Mouse (Mus musculus) E14TG2a.4 (cell line): Measurements from ENCODE around the gene Synj1.

Experiments
- H3K27me3 ChIP-seq: 2 replicates; pipeline ENCODE4 v1.6.1; 2014; ENCODE audit warnings: low read length, control low read depth; ENCODE audit not compliant: insufficient read depth
- H3K36me3 ChIP-seq: 2 replicates; pipeline ENCODE4 v1.6.1; 2014; ENCODE audit warnings: low read length, control low read depth; ENCODE audit not compliant: insufficient read depth
- H3K4me1 ChIP-seq: replicated peaks from 2 replicates; pipeline ENCODE4 v1.6.1; 2014; ENCODE audit warnings: low read depth, low read length, control low read depth
- H3K4me3 ChIP-seq: replicated peaks from 2 replicates; pipeline ENCODE4 v1.5.1; 2014; ENCODE audit warnings: mild to moderate bottlenecking, low read length
- H3K9me3 ChIP-seq: 2 replicates; pipeline ENCODE4 v1.6.1; 2014; ENCODE audit warnings: low read length, control low read depth
- CTCF ChIP-seq: conservative IDR thresholded peaks from 2 replicates; pipeline ENCODE4 v1.5.1; 2014; ENCODE audit warnings: low read length
- NANOG ChIP-seq: IDR thresholded peaks from 2 replicates; pipeline ENCODE4 v1.6.1; 2014; ENCODE audit warnings: borderline replicate concordance, low read length, mixed read lengths
- POU5F1 ChIP-seq: IDR thresholded peaks from 2 replicates; pipeline ENCODE4 v1.6.1; 2014; ENCODE audit warnings: low read length, borderline replicate concordance

The Synj1 gene

GRCm38 (mm10) chr16:90924606-90925370 is 86.3 kb downstream of the Synj1 start:
- TF ChIP-seq CTCF (no peak), NANOG (no peak), POU5F1 (no peak)
- Histone ChIP-seq H3K36me3 (peaks cover 40% of the 10 kb centered on the region), H3K27me3 (no peaks in the 10 kb centered on the region), H3K4me1 (peaks cover 25% of the 10 kb centered on the region), H3K9me3 (no peaks in the 10 kb centered on the region), H3K4me3 (peak overlapping the region; percentile 52)

- Histone ChIP-seq H3K9me3 (peaks cover 12% of the 10 kb centered on the region), H3K4me3 (no peak overlapping the region), H3K4me1 (peaks cover 13% of the 10 kb centered on the region), H3K36me3 (peaks cover 10% of the 10 kb centered on the region), H3K27me3 (peaks cover 14% of the 10 kb centered on the region)
- TF ChIP-seq NANOG (no peak), POU5F1 (no peak), CTCF (no peak)
These were observed 89.5 kb downstream of the Synj1 start for GRCm38 (mm10) chr16:90921471-90922159.

- H3K9me3 ChIP-seq = peaks cover 12% of the 10 kb centered on the region
- no peaks in the 10 kb centered on the region for H3K36me3 ChIP-seq
- H3K27me3 ChIP-seq = peaks cover 26% of the 10 kb centered on the region
- H3K4me3 ChIP-seq = no peak overlapping the region
- H3K4me1 ChIP-seq = no peaks in the 10 kb centered on the region
- TF ChIP-seq POU5F1 (no peak), CTCF (no peak), NANOG (no peak)
These were observed 94.0 kb downstream of the Synj1 start for GRCm38 (mm10) chr16:90917156-90917555.

GRCm38 (mm10) chr16:90916040-90916481 is 95.0 kb downstream of the Synj1 start:
- peaks cover 35% of the 10 kb centered on the region for H3K27me3 ChIP-seq
- H3K9me3 ChIP-seq = peaks cover 12% of the 10 kb centered on the region
- no peaks in the 10 kb centered on the region for H3K36me3 ChIP-seq
- H3K4me1 ChIP-seq = peaks cover 10% of the 10 kb centered on the region
- TF ChIP-seq POU5F1 (no peak), CTCF (no peak), NANOG (no peak)
- H3K4me3 ChIP-seq = no peak overlapping the region

- Histone ChIP-seq H3K9me3 (no peaks in the 10 kb centered on the region), H3K4me3 (no peak overlapping the region; the same call in 1 of the 2 replicates), H3K4me1 (peaks cover 24% of the 10 kb centered on the region), H3K36me3 (no peaks in the 10 kb centered on the region), H3K27me3 (peaks cover 51% of the 10 kb centered on the region)
- TF ChIP-seq CTCF (no peak), NANOG (no peak), POU5F1 (no peak)
These were observed 99.3 kb downstream of the Synj1 start for GRCm38 (mm10) chr16:90911766-90912165.

- Histone ChIP-seq H3K36me3 (no peaks in the 10 kb centered on the region), H3K9me3 (no peaks in the 10 kb centered on the region), H3K27me3 (peaks cover 49% of the 10 kb centered on the region), H3K4me3 (peak overlapping the region; percentile 39; the same call in 1 of the 2 replicates), H3K4me1 (peaks cover 24% of the 10 kb centered on the region)
- no peak for TF ChIP-seq POU5F1
- no peak for TF ChIP-seq NANOG
- no peak for TF ChIP-seq CTCF
These were observed 100.1 kb downstream of the Synj1 start for GRCm38 (mm10) chr16:90910855-90911533.

- Histone ChIP-seq H3K4me1 (peaks cover 33% of the 10 kb centered on the region), H3K36me3 (no peaks in the 10 kb centered on the region), H3K9me3 (peaks cover 6% of the 10 kb centered on the region), H3K27me3 (peaks cover 45% of the 10 kb centered on the region), H3K4me3 (no peak overlapping the region)
- TF ChIP-seq CTCF = no peak
- no peak for TF ChIP-seq POU5F1
- TF ChIP-seq NANOG = no peak
These were observed 103.9 kb downstream of the Synj1 start for GRCm38 (mm10) chr16:90907250-90907649.

GRCm38 (mm10) chr16:90903300-90903699 is 107.8 kb downstream of the Synj1 start:
- Histone ChIP-seq H3K4me3 (no peak overlapping the region), H3K4me1 (peaks cover 10% of the 10 kb centered on the region), H3K9me3 (peaks cover 6% of the 10 kb centered on the region), H3K27me3 (peaks cover 15% of the 10 kb centered on the region), H3K36me3 (no peaks in the 10 kb centered on the region)
- TF ChIP-seq POU5F1 (no peak), CTCF (no peak), NANOG (no peak)
